Mouse (Mus musculus) bone marrow macrophage, adult 2 months (primary cell): ENCODE results near the gene Mapk7. TPM values are rescaled to one million over a fixed set of nuclear protein-coding genes. Genes with fewer than 3 reads are reported as not detected.

Experiments used
- H3K27ac ChIP-seq: 2 replicates; pipeline ENCODE4 v1.5.1; 2012; ENCODE audit warnings: low read depth, low read length; ENCODE audit not compliant: insufficient read depth
- H3K4me1 ChIP-seq: 2 replicates; pipeline ENCODE4 v1.6.1; 2012; ENCODE audit warnings: low read length; ENCODE audit not compliant: control insufficient read depth, insufficient read depth
- H3K4me3 ChIP-seq: 2 replicates; pipeline ENCODE4 v1.5.1; 2012; ENCODE audit warnings: mild to moderate bottlenecking, low read length, moderate library complexity; ENCODE audit not compliant: insufficient read depth
- CTCF ChIP-seq: IDR thresholded peaks from 2 replicates; pipeline ENCODE4 v1.5.1; 2012; ENCODE audit warnings: low read depth, mild to moderate bottlenecking, low read length, moderate library complexity
- POLR2A ChIP-seq: IDR thresholded peaks from 2 replicates; pipeline ENCODE4 v1.6.1; 2012; ENCODE audit warnings: mild to moderate bottlenecking, low read depth, low read length, borderline replicate concordance
- polyA plus RNA-seq: library from polyadenylated mRNA; stranded (reverse); fragments of >200 nt; gene quantifications from 2 replicates; pipeline ENCODE4 v1.2.4, GENCODE M21; 2012; ENCODE audit not compliant: missing spikeins, insufficient read depth, insufficient read length

Mapk7 gene
- polyA plus RNA-seq, 1 experiment: 25.9 TPM

DNA sequence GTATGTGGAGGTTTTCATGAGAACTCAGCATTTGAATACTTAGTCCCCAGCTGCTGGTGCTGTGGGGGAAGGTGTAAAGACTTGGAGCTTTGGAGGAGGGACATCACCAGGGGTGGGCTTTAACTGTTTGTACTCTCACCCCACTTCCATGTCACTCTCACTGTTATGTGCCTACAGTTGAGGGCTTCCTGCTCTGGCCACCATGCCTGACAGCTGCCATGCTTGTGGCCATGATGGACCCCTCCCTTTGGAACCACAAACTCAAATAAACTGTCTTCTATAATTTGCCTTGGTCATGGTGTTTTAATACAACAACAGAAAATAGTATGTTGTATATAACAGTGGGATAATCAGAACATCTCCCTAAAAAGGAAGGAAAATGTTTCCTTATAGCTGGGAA, 23.3 kb downstream of the Mapk7 start:
- H3K27ac ChIP-seq: no peak overlapping the region
- H3K4me3 ChIP-seq: no peak overlapping the region
- TF ChIP-seq CTCF (no peak), POLR2A (no peak)
- peaks cover 38% of the 10 kb centered on the region for H3K4me1 ChIP-seq

DNA sequence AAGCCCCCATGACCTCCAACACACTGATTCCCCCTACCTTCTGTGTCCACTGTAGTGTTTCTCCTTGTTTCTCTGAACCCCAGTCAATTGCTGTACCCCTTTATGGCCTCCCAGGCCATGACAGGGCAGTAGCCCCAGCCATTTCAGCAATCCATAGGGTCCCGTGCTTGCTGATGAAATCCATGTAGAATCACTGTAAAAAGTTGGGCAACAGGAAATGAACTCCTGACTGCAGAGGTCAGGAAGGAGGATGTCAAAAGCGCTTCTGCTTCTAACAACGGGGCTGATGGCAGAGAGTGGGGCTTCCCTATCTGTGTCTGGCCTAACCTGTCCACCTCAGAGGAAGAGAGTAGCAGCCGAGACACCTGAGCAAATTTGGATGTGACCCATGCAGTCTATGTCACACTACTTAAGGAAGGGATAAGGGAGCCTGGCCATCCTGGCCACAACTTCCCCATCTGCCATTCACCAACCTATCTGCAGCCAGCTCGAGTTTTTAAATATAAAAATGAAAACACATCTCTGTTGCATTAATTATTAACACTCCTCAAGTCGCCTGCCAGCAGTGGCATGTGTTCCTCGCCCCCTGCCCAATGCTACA, 24.8 kb downstream of the Mapk7 start:
- Histone ChIP-seq H3K27ac (peak overlapping the region; percentile 92), H3K4me3 (no peak overlapping the region), H3K4me1 (peaks cover 38% of the 10 kb centered on the region)
- TF ChIP-seq POLR2A: no peak; the same call in 1 of the 2 replicates

DNA sequence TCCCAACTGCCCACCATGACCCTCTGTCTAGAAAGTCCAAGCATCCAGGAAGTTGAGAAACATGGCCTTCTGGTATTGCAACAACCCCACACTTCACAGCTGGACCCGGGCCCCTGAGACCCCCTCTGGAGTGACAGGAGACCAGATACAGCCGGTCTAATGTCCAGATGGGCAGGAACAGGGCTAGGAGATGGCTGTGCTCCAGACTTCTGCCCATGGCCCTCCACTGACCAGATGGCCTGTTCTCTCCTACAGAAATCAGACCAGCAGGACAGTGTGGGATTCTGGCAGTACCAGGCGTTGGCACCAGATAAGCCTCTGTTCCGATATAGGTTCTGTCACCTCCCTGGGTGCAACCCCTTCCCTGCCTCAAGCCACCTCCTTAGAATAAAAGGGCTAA, 25.7 kb downstream of the Mapk7 start:
- H3K4me3 ChIP-seq: no peak overlapping the region
- H3K27ac ChIP-seq: peak overlapping the region; percentile 92

DNA sequence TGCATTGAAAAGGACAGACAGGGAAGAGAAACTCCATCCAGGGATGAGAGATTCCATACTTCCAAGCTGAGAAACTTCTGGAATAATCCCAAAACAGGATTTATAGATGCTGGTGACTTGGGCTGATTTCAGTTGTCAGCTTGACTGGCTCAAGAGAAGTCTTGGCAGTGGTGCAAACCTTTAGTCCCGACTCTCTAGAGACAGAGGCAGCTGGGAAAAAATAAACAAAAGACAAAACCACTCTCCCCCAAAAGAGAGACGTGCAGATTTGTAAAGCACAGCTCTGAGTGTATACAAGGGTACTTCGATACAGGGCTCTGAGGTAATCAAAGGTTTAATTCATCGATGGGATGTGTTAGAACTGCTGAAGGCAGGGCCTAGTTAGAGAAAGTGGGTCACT, 28.8 kb downstream of the Mapk7 start:
- Histone ChIP-seq H3K27ac (no peak overlapping the region), H3K4me3 (no peak overlapping the region), H3K4me1 (peaks cover 25% of the 10 kb centered on the region)
- no peak for TF ChIP-seq CTCF
- no peak for TF ChIP-seq POLR2A

More for the DNA sequence above, 25.7 kb downstream of the Mapk7 start:
- peaks cover 38% of the 10 kb centered on the region for H3K4me1 ChIP-seq
- no peak for TF ChIP-seq POLR2A
- no peak for TF ChIP-seq CTCF

DNA sequence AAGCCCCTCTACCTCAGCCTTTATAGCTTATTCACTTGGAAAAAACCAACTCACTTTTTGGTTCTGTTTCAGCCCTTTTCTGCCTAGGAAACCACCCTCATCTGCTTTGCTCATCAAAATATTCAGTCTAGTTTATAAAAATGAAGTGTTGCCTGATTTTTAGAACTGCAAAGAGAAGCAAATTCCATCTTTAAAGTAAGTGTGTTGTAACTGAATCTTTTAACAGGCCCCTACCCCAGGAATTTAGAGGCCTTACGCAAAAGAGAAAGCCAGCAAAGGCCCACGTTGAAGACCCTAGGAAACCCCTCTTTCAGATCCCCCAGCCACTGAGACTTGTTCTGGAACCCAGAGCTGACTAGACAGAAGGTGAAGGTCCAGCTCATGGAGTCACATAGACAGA, 30.1 kb downstream of the Mapk7 start:
- Histone ChIP-seq H3K4me3 (no peak overlapping the region), H3K4me1 (peaks cover 13% of the 10 kb centered on the region), H3K27ac (no peak overlapping the region)
- TF ChIP-seq CTCF: no peak
- TF ChIP-seq POLR2A: no peak

DNA sequence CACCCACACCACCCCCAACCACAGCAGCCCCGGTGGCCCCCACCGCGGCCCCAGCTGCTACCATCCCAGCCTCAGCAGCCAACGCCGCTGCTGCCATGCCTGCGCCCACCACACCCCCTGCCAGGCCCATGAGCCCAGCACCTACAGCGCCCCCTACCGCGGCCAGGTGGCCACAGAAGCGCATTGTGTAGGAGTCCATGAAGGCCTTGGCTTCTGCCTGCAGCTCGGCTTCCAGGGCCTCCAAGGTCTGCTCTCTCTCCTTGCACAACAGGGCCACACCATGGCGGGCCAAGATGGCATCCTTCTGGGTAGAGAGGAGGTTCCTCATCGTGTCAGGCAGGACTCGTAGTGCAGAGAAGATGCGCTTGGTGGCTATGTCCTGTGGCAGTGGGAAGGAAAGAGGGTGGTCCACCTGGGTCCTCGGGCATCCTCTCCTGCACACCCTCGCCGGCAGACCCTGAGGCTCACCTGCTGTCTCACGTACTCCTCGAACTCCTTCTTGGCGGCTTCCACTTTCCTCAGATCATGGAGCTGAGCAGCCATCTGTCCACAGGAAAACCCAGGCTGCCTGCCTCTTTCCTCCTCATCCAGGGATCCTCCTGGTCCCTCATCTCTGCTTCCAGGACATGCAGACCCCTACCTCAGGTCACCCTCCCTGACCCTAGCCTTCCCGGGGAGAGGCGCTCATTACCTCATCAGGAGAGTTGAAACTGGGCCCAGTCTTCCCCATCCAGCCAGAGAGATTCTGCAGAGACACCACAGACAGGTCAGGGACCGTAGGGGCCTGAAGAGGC, 44.5 kb downstream of the Mapk7 start:
- H3K4me1 ChIP-seq: no peaks in the 10 kb centered on the region
- TF ChIP-seq POLR2A: no peak
- TF ChIP-seq CTCF: no peak
- H3K27ac ChIP-seq: no peak overlapping the region
- H3K4me3 ChIP-seq: no peak overlapping the region

DNA sequence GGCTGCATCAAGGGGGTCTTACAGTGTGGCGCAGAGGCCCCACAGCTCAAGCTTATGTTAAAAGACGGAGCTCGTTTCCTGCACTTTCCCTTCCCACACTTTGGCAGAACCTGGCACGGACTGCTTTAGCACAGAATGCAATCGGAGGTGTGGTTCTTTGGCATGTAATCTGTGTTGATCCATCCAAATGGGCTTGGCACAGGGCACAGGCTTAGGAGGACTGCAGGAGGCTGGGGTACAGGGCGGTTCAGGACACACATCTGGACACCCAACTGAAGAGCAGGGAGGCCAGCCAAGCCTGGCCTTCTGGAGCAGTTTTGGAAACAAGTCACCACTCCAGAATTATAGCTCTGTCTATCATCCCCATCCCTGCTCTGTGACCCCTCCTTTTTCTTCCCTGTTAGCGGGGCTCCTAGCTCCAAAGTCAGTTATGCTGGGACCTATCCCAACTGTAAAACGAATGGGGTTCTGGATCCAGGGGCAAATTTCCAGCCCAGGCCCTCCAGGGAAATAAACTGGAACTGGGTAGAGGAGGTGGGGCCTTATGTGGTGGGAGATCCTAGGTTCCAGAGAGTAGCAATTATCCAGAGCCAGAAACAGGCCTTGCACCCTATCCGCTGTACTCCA, 45.5 kb downstream of the Mapk7 start:
- no peak for TF ChIP-seq CTCF
- TF ChIP-seq POLR2A: no peak
- H3K27ac ChIP-seq: no peak overlapping the region
- H3K4me1 ChIP-seq: no peaks in the 10 kb centered on the region
- H3K4me3 ChIP-seq: no peak overlapping the region

DNA sequence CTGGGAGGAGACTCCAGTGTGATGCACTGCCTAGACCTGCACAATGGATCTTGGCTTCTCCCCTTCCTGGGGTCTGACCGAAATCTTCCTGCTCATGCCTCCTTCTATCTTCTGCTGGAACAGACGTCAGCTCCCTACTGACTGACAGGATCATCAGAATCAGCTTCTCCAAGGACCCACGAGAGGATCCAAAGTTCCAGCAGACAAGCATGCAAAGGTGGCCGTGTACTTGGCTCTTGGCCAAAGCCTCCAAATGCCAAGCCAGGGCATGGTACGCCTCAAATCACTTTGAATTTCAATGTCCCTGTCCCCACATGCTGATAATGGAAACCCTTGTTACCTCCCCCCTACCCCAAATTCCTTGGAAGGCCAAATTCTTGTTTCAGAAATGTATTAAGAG, 46.2 kb downstream of the Mapk7 start:
- Histone ChIP-seq H3K4me1 (no peaks in the 10 kb centered on the region), H3K4me3 (no peak overlapping the region), H3K27ac (no peak overlapping the region)
- no peak for TF ChIP-seq POLR2A
- TF ChIP-seq CTCF: no peak

DNA sequence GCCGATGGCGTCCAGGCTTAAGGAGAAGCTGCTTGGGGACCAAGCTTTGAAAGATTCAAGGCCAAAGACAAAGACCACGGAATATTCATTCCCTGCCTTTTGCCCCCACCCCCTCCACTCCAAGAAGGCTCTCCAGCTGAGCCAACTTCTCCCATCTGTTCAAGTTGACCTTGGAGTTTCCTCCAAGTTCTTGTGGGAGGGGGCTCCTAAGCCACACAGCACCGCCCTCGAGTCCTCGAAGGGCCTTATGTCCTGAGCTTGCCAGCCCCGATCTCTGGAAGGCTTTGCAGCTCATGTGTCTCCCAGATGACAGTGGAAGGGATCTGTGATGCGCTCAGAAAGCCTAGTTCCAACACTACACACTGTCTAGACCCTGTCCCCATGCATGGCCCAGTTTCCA, 46.9 kb downstream of the Mapk7 start:
- no peak overlapping the region for H3K27ac ChIP-seq
- no peak overlapping the region for H3K4me3 ChIP-seq
- H3K4me1 ChIP-seq: no peaks in the 10 kb centered on the region
- TF ChIP-seq CTCF: no peak
- no peak for TF ChIP-seq POLR2A

DNA sequence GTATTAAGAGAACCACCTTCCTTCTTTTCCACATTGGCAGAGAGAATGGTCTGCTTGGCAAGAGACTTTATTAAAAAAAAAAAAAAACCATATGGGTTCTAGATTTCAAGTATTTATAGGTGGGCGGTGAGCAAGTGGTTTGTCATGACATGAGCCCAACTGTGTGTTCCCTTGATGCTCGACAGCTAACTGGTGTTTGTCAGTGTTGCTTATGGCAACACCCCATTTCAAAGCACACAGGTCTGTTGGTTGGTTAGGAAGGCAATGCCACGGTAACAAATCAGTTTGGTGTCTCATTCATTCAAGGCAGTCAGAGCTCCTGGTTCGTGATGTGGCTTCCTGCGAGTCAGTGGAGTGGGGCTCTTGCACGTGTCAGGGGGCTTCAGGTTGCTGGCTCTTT, 50.4 kb downstream of the Mapk7 start:
- H3K4me1 ChIP-seq: 0 out of 2 replicates have a peak, but pooled peaks cover 3% of the 10 kb centered on the region
- no peak overlapping the region for H3K27ac ChIP-seq
- no peak overlapping the region for H3K4me3 ChIP-seq
- TF ChIP-seq CTCF (no peak), POLR2A (no peak)
